Mouse (Mus musculus) right cerebral cortex, postnatal 4 days (tissue): Measurements from ENCODE around the gene Pcca.

Experiments used
- DNase-seq: peaks from one replicate; pipeline ENCODE4 v3.0.0-alpha.2; 2022

Gene Pcca

GRCm38 (mm10) chr14:122754311-122754710, 220.2 kb downstream of the Pcca start:
- no peak for DNase-seq

- DNase-seq = no peak
Observed at GRCm38 (mm10) chr14:122755559-122755958, 221.4 kb downstream of the Pcca start.

GRCm38 (mm10) chr14:122756671-122757070, 222.5 kb downstream of the Pcca start:
- DNase-seq = no peak

GRCm38 (mm10) chr14:122759890-122760289, 225.8 kb downstream of the Pcca start:
- DNase-seq = no peak

GRCm38 (mm10) chr14:122760803-122761202, 226.7 kb downstream of the Pcca start:
- DNase-seq = no peak

GRCm38 (mm10) chr14:122762603-122763002, 228.5 kb downstream of the Pcca start:
- DNase-seq = no peak

GRCm38 (mm10) chr14:122765951-122766350, 231.8 kb downstream of the Pcca start:
- no peak for DNase-seq

- DNase-seq = no peak
Observed at GRCm38 (mm10) chr14:122766448-122766847, 232.3 kb downstream of the Pcca start.

GRCm38 (mm10) chr14:122784701-122785100, 250.6 kb downstream of the Pcca start:
- no peak for DNase-seq

- no peak for DNase-seq
Observed at GRCm38 (mm10) chr14:122788199-122788598, 254.1 kb downstream of the Pcca start.

GRCm38 (mm10) chr14:122790111-122790510, 256.0 kb downstream of the Pcca start:
- DNase-seq = no peak

- no peak for DNase-seq
Observed at GRCm38 (mm10) chr14:122793368-122793767, 259.2 kb downstream of the Pcca start.

GRCm38 (mm10) chr14:122800296-122800695, 266.2 kb downstream of the Pcca start:
- DNase-seq = no peak

GRCm38 (mm10) chr14:122821002-122821401, 286.9 kb downstream of the Pcca start:
- DNase-seq = no peak

- no peak for DNase-seq
Observed at GRCm38 (mm10) chr14:122823791-122824190, 289.7 kb downstream of the Pcca start.

GRCm38 (mm10) chr14:122825464-122825863, 291.3 kb downstream of the Pcca start:
- DNase-seq = no peak

- DNase-seq = no peak
Observed at GRCm38 (mm10) chr14:122830433-122830832, 296.3 kb downstream of the Pcca start.

- DNase-seq = no peak
Observed at GRCm38 (mm10) chr14:122833666-122834065, 299.5 kb downstream of the Pcca start.

GRCm38 (mm10) chr14:122834753-122835152, 300.6 kb downstream of the Pcca start:
- DNase-seq = no peak

GRCm38 (mm10) chr14:122835487-122836190, 301.5 kb downstream of the Pcca start:
- no peak for DNase-seq

- DNase-seq = no peak
Observed at GRCm38 (mm10) chr14:122836221-122836620, 302.1 kb downstream of the Pcca start.

GRCm38 (mm10) chr14:122837018-122837417, 302.9 kb downstream of the Pcca start:
- DNase-seq = no peak

- DNase-seq = no peak
Observed at GRCm38 (mm10) chr14:122852506-122853057, 318.5 kb downstream of the Pcca start.

GRCm38 (mm10) chr14:122859792-122860191, 325.7 kb downstream of the Pcca start:
- no peak for DNase-seq

GRCm38 (mm10) chr14:122862623-122863022, 328.5 kb downstream of the Pcca start:
- DNase-seq = no peak
